Mouse (Mus musculus) embryonic fibroblast, embryonic 13.5 days (primary cell): ENCODE measurements at regions not wholly inside any gene's neighbourhood (a gene's known extent, or its start where the extent isn't known, plus 50 kb on each side); places are given as distances from the start of the nearest gene placed in this dataset.

Experiments
- CTCF ChIP-seq: IDR thresholded peaks from 2 replicates; pipeline ENCODE4 v1.5.1; 2011; ENCODE audit warnings: mild to moderate bottlenecking, control low read depth, low read length, moderate library complexity, borderline replicate concordance; ENCODE audit not compliant: insufficient read depth
- POLR2A ChIP-seq: IDR thresholded peaks from 2 replicates; pipeline ENCODE4 v1.6.1; 2011; ENCODE audit warnings: low read depth, mild to moderate bottlenecking, control low read depth, low read length, moderate library complexity

DNA sequence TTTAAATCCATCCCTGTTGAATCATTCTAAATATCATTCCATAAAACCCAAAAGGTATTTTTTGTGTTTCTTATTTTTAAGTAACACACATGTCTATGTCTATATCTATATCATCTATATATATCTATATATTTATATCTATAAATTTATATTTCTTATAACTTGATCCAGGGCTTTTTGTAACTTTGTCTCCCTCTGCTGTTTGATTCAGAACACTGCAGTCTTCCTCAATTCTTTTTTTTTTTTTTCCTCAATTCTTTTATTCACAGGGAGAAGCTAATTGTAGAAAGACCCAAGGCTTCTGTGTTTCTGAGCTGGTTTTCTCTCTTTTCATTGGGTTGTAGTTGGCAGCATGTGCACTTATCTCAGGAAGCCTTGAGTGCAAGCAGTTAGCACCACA lies 124.1 kb upstream of the Igfbp3 start:
- TF ChIP-seq CTCF (no peak), POLR2A (no peak)
